Mouse (Mus musculus) adrenal gland, adult 2 months (tissue): Measurements from ENCODE around the gene Lyg2. TPM values are rescaled to one million over a fixed set of nuclear protein-coding genes. Genes with fewer than 3 reads are reported as not detected.

Experiments
- DNase-seq: peaks from one replicate; pipeline ENCODE4 v3.0.0; 2021
- long read RNA-seq: library from polyadenylated mRNA; stranded (forward); transcript quantifications from one replicate; pipeline ENCODE4 v2.0.0, GENCODE M21; 2021
- polyA plus RNA-seq: library from polyadenylated mRNA; depleted of rRNA; stranded (reverse); fragments of >200 nt; gene quantifications from 2 replicates; pipeline ENCODE4 v1.2.3, GENCODE M21; 2012; rRNA removed
- total RNA-seq, 2 experiments: library from RNA; stranded (reverse); gene quantifications; 2 replicates each; pipeline ENCODE4 v1.2.3; 2021

The Lyg2 gene
- total RNA-seq, result not detected
- polyA plus RNA-seq, result not detected in 2 replicates
- long read RNA-seq, result 0 reads

- DNase-seq, result no peak
These were observed at the start of gene Lyg2 for GRCm38 (mm10) chr1:37916393-37916792. Gene Lyg2, minus strand, starts transcription at chr1:37916493.

DNA sequence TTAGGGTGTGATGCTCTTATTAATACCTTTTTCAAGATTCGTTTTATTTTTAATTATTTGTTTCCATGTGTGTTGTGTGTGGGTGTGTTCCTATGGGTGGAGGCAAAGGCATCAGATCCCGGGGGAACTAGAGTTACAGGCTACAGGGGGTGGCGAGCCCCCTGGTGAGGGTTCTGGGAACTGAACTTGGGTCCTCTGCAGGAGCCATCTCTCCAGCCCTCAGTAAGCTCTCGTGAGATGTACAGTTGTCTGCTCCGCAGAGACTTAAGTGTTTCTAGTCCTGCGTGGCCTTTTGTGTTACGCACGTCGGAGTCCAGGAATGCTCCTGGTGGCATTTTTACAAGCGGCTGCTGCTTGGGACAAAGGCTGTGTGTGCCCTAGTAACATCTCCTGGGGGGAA lies 49.3 kb upstream of the Lyg2 start:
- DNase-seq, result no peak

DNA sequence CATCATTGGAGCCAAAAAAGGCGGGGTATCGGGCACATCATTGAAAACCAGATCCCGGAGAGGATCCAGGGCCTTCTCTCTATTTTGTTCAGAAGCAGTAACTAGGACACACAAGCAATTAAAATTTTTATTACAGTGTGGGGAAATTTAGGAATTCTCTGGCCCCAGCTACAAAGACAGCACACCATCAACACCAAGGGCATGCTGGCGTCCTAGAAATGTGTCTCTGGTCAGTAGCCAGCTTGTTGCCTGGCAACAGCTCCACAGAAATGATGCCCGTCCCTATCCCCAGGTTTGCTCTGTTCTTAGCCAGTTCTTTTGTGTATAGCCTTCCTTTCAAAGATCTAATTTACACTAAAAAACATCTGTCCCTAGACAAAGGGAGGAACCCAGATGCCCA lies 43.2 kb upstream of the Lyg2 start:
- DNase-seq, result peak; percentile 47

DNA sequence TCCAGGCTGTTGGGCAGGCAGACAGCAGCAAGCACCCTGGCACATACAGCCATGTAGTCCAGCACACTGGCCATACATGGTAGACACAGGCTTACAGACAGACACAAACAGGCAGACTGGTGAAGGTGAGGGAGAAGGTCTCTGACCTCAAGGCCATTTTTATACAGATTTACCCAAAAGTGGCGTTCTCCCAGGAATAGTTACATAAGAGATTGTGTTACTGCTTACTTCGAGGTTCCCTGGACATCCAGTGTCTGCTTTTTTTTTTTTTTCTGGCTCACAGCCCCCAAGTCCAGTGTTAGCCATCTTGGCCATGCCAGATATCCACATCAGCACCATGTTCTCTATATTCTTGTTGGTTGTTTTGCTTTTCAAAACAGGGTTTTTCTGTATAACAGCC lies 42.2 kb upstream of the Lyg2 start:
- DNase-seq, result no peak

DNA sequence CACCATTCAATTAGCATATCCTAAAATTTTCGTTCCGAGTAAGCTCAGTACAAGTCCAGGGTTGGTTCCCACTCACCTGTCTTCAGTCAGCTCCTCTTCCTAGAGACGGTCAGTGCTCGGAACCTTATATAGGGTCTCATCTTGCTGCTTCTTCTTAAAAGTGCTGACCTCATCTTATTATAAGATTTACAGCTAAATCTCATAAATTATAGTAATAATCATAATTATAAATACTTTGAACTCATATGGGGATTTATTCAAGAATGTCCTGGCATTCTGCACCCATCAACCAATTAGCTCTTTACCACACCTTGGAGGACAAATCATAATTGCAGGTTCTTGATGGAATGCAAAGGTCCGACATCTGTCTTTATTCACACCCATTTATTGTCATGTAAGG lies 41.4 kb upstream of the Lyg2 start, which contains the start of gene Lyg1:
Lyg1 (minus strand) TSS at position 101 of the 400 bp plus-strand sequence.
- no peak for DNase-seq

DNA sequence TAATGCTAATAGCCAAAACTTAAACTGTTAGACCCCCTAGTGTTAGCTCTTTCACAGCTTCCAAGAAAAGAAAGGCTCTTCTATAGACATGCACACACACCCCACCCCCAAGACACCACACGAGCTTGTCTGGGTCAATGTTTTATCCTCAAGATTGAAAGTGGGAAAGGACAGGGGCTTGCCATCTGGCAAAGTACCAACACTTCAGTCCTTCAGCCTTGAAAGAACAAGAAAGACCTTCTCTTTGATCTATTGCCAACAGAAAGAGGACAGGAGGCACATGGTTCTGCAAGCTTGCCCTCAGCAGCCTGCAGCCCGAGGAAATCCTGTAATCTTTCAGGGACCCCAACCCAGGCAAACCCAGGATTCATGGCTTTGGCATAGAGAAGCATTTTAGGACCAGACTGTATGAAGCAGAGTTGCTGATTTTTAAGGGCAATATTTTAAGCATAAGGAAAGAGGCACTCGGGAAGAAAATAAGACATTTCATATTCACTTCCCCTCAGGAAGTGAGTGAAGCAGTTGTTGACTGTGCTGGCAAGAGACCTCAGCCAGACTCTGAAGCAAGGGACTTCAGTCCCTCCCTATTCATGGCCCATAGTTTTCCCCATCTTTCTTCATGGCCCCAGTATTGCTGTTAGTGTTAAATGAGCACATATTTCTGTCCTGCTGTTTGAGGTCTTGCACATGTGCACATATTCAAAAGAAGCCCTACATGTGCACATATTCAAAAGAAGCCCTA lies 40.6 kb upstream of the Lyg2 start:
- peak; percentile 72 for DNase-seq

GRCm38 (mm10) chr1:37955251-37955650 lies 39.0 kb upstream of the Lyg2 start:
- peak; percentile 64 for DNase-seq

- DNase-seq, result peak; percentile 30
These were observed 38.5 kb upstream of the Lyg2 start for GRCm38 (mm10) chr1:37954786-37955185.

GRCm38 (mm10) chr1:37948906-37949305 lies 32.6 kb upstream of the Lyg2 start:
- no peak for DNase-seq

DNA sequence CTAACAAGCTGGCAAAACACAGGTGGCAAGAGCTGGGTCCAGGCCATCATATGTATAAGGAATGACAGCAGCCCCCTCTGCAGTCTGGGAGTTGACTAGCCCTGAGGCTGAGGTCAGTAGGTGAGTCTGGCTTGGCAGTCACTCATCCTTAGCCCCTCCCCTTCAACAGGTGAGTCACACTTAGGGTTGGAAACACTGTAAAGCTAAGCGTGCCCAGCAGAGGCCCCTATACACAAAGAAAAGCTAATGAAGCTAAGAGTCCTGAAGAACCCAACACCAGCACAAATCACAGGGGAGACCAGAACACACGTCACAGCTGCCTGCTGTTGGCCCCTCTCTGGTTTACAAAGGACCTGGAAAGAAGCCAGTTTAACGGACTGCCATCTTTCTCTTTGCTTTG lies 15.5 kb upstream of the Lyg2 start:
- DNase-seq, result peak; percentile 83

DNA sequence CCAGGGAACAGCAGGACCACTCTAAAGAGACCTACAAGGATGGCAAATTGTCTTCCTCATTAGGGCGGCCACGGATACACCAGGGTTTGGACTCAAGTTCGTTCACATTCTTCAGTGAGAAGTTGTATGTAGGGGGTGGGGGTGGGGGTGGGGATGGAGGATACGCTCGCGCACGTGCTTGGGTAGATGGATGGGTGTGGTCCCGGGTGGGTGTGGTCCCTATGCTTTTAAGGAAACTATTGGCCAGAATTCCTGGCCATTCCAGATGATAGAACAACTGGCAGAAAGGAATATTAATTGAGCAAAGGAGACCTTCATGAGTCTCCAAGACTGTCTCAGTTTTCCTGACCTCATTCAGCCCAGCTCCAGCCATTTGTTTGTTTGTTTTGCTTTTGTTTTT lies 9.7 kb upstream of the Lyg2 start:
- DNase-seq, result no peak

GRCm38 (mm10) chr1:37922536-37922935 lies 6.2 kb upstream of the Lyg2 start:
- no peak for DNase-seq

DNA sequence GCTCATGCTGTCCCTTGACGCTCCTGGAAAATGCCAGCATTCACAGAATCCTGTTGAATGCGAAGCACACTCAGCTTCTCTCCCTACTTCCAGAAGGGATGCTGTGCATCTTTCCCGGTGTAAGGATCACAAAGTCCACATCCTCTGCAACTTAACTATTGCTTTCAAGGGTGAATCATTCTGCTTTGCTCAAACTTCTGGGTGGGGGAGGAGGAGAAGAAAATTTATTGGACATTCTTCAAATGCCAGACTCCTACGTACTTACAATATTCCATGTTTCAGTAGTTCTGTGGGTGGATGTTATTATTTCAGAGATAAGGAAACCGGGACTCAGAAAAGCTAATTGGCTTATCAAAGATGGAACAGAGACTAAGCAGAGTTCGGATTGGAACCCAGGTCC lies 1.8 kb upstream of the Lyg2 start:
- no peak for DNase-seq

DNA sequence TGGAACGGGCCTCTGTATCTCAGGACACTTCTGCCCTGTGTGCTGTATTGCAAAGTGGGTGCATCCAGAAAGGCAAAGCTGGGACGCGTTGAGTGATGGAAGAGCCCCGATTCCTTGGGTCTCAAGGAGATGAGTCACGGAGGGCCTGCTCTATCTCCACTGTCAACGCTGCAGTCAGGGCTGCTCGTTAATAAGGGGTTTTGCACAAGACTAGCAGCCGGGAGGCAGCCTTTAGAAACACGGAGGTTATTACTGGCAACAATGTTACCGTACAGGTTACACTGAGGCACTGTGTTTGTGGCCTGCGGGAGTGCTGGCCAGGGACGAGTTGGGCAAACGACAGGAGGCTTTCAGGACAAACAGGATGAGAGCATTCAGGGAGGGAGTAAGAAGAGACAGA lies 1.4 kb upstream of the Lyg2 start:
- no peak for DNase-seq

DNA sequence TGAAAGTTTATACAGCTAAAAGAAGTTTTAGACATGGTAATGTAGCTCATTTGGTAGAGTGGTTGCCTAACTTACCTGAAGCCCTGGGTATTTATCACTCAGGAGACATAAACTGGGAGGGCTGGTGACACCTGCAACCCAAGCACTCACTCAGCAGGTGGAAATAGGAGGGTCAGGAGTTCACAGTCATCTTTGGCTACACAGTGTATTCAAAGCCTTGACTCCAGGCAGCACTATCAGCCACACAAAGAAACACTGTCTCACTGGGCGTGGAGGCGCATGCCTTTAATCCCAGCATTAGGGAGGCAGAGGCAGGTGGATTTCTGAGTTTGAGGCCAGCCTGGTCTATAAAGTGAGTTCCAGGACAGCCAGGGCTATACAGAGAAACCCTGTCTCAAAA lies 3.5 kb downstream of the Lyg2 start:
- no peak for DNase-seq

DNA sequence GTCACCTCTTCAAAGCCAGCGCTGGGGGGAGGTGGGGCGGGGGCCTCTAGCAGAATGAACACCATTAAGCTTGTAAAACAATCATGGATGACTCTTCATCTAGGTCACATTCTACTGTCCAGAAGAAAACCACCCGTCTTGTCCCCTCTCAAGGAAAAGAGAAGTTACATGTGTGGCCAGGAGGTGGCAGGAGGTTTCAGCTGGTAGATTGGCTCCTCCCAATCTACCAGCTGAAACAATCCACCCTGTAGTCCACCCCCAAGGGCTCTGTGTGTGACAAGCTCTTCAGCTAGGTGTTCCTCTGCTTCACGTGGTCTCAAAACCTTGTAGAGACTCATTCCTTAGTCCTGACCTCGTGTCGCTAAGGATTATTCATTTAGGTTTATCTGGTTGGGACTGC lies 13.1 kb downstream of the Lyg2 start:
- DNase-seq, result peak; percentile 42

- DNase-seq, result no peak
These were observed 16.0 kb downstream of the Lyg2 start for GRCm38 (mm10) chr1:37900288-37900687.

DNA sequence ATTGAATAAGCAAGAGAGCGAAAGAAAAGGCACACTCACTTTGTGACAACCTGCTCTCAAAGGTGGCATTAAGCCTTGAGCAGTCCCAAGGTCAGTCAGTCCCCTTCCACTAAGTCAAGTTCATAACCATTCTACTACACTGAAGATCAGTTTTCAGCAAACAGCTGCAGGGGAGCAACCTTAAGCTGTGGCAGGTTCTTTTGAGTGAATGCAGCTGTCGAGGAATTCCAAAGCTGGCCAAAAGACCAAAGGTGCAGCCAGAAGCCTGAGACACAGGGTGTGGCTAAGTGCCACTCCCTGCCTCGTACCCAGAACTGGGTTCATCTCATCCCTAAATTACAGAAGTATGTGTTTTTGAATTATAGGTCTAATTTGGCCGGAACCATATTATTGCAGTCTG lies 16.5 kb downstream of the Lyg2 start:
- no peak for DNase-seq

DNA sequence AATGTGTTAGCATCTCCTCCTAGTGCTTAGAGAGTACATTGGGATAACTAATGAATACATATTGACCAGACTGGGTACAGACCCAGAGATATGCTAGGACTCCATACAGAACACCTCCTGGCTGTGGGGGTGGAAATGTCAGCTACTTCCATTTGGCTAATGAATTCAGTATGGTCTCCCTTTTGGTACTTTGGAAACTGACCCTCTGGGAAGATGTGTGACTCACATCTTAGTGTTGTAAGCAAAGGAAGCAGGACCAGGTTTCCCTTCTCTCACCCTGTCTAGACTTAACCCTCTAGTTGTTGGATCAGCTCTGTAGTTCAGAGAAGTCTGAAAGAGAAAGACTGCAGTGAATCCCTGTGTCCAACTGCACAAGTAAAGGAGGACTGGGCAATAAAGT lies 21.7 kb downstream of the Lyg2 start:
- DNase-seq, result no peak

- no peak for DNase-seq
These were observed 24.9 kb downstream of the Lyg2 start for GRCm38 (mm10) chr1:37891400-37891799.

DNA sequence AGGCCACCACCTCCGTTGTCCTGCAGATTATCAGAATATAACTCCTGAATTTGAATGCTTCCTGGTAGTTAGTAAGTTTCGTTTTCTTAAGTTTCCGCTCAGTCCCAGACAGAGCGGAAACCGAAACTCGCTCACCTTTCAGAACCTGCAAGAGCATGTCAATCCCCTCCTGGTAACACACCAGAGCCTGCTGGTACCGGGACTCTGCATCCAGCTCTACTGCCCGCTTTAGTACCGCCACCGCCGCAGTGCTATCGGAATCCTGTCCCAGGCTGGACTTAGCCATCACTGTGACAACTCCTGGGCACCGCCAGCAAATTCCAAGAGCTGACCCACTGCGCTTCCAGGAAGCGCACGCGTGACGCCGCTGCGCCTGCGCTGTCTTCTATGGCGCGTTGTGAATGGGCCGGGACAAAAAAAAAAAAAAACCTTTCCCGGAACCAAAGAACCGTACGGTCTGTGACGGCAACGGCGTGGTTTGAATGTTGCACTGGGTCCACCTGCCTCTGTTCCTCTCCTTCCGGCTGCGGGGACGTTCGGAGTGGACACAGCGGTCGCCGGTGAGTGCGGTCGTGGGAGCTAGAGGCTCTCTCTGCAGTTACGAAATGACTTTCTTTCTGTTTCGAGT lies 26.2 kb downstream of the Lyg2 start, which contains the start of the genes Mitd1 and Mrpl30:
Mitd1 (minus strand) TSS at position 387 of the 628 bp plus-strand sequence.
Mrpl30 (plus strand) TSS at position 453 of the 628 bp plus-strand sequence.
- DNase-seq, result peak; percentile 94

DNA sequence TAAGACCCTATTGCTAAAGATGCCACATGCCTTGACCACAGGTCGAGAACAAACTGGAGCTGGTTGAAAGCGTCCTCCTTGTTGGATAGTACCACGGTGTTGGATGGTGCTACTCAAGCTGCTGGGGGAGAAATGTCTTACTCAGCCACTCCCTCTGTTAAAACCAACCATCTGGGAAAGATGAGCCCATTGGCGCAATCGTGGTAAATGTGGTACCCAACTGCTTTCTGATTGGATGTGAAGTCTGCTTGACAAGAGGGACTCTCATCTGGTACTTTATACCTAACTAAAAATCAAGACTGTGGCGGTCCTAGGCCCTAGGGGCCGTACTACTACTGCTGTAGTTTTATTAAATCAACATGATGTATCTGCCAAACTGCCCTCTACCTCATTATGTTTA lies 27.1 kb downstream of the Lyg2 start:
- DNase-seq, result no peak

DNA sequence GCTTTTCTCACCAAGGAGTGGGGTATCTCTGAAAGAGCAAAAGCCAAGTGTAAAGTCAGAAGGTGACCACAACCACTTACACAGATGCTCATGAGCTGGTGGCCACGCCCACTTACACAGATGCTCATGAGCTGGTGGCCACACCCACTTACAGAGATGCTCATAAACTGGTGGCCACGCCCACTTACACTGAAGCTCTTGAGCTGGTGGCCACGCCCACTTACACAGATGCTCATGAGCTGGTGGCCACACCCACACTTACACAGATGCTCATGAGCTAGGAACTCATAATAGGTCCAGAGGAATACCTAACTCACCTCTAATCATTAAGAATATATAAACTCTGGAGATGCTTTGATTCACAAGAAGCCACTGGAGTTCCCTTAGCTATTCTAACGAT lies 31.8 kb downstream of the Lyg2 start:
- no peak for DNase-seq

GRCm38 (mm10) chr1:37883411-37883810 lies 32.9 kb downstream of the Lyg2 start:
- DNase-seq, result no peak
